Mouse (Mus musculus) lung, adult 2 months (tissue): ENCODE results near the gene Tubb2a.

ENCODE experiments used
- CTCF ChIP-seq: fragments of 200-500 bp; IDR thresholded peaks from 2 replicates; pipeline ENCODE4 v1.5.1; 2011; ENCODE audit warnings: mild to moderate bottlenecking, low read length, control low read depth; ENCODE audit not compliant: insufficient read depth
- POLR2A ChIP-seq: fragments of 200-500 bp; IDR thresholded peaks from 2 replicates; pipeline ENCODE4 v1.6.1; 2011; ENCODE audit warnings: low read depth, mild to moderate bottlenecking, control low read depth, low read length, borderline replicate concordance; ENCODE audit errors: extremely low read depth

GRCm38 (mm10) chr13:34119406-34119805 is 41.6 kb upstream of the Tubb2a start:
- TF ChIP-seq CTCF = no peak
- TF ChIP-seq POLR2A = no peak
